ENCODE assay signal across 10 mouse cellular contexts in genomic region chr10:70152190-70152743, GRCm38 (mm10). TPM values are rescaled to one million over a fixed set of nuclear protein-coding genes. Genes with fewer than 3 reads are reported as not detected.
DNase-seq lines count a peak whose midpoint lies in the region; ATAC-seq lines count a peak whose summit lies in the region.
"Had no signal": no experiment of that assay in that cellular context is flagged by ENCODE, and none has a peak within 500 bp of the region (broad histone marks: within the 10 kb centered on the region; RNA-seq: fewer than 3 reads in every experiment).

No protein-coding gene starts in this region.

- no peak overlapping the region for H3K4me2 ChIP-seq in kidney, embryonic 16.5 days (replicated peaks; ENCODE audit: low read depth, low read length)
- H3K4me2 ChIP-seq in kidney, embryonic 14.5 days (replicated peaks; ENCODE audit: low read depth, low read length), result no peak overlapping the region
- H3K4me2 ChIP-seq in neural tube, embryonic 11.5 days (ENCODE audit: low read depth), result no peak overlapping the region

- peak overlapping the region; percentile 55 for H3K27ac ChIP-seq in kidney, embryonic 16.5 days (ENCODE audit: low read length)
- H3K27ac ChIP-seq in kidney, embryonic 14.5 days (ENCODE audit: low read depth, low read length), result no peak overlapping the region
- H3K27ac ChIP-seq in neural tube, embryonic 11.5 days (ENCODE audit: low read depth, low read length), result peak overlapping the region; percentile 65; the same call in 1 of the 2 replicates

- no peaks in the 10 kb centered on the region; the same call in 1 of the 2 replicates for H3K9me3 ChIP-seq in kidney, embryonic 16.5 days (ENCODE audit: low read length)
- peaks cover 2% of the 10 kb centered on the region; the same call in 1 of the 2 replicates for H3K9me3 ChIP-seq in kidney, embryonic 14.5 days (ENCODE audit: control insufficient read depth, low read length)
- H3K9me3 ChIP-seq in neural tube, embryonic 11.5 days (ENCODE audit: control insufficient read depth, low read length), result no peaks in the 10 kb centered on the region

- H3K27me3 ChIP-seq in kidney, embryonic 16.5 days (ENCODE audit: insufficient read depth, low read length), result no peaks in the 10 kb centered on the region
- no peaks in the 10 kb centered on the region for H3K27me3 ChIP-seq in kidney, embryonic 14.5 days (ENCODE audit: control insufficient read depth, insufficient read depth, low read length)
- H3K27me3 ChIP-seq in neural tube, embryonic 11.5 days (ENCODE audit: control insufficient read depth, insufficient read depth, low read length), result no peaks in the 10 kb centered on the region

- peaks cover 40% of the 10 kb centered on the region for H3K36me3 ChIP-seq in kidney, embryonic 16.5 days (ENCODE audit: insufficient read depth, low read length)
- peaks cover 51% of the 10 kb centered on the region for H3K36me3 ChIP-seq in kidney, embryonic 14.5 days (ENCODE audit: control insufficient read depth, insufficient read depth, low read length)
- H3K36me3 ChIP-seq in neural tube, embryonic 11.5 days (ENCODE audit: control insufficient read depth, insufficient read depth, low read length), result peaks cover 2% of the 10 kb centered on the region; the same call in 1 of the 2 replicates

- peaks cover 22% of the 10 kb centered on the region for H3K4me1 ChIP-seq in kidney, embryonic 16.5 days (ENCODE audit: insufficient read depth, low read length)
- H3K4me1 ChIP-seq in kidney, embryonic 14.5 days (ENCODE audit: control insufficient read depth, insufficient read depth, low read length), result peaks cover 13% of the 10 kb centered on the region; the same call in 1 of the 2 replicates
- peaks cover 10% of the 10 kb centered on the region; the same call in 1 of the 2 replicates for H3K4me1 ChIP-seq in neural tube, embryonic 11.5 days (ENCODE audit: control insufficient read depth, insufficient read depth, low read length)

- ATAC-seq in kidney, embryonic 16.5 days (ENCODE audit: low FRiP score, low TSS enrichment), result no peak
- no peak for ATAC-seq in kidney, embryonic 14.5 days (ENCODE audit: low FRiP score, low TSS enrichment)
- ATAC-seq in neural tube, embryonic 11.5 days (ENCODE audit: insufficient read depth, low FRiP score, low TSS enrichment), result no peak

- no peak overlapping the region for H3K9ac ChIP-seq in kidney, embryonic 16.5 days (replicated peaks; ENCODE audit: low read length)
- no peak overlapping the region for H3K9ac ChIP-seq in kidney, embryonic 14.5 days (ENCODE audit: low read depth, low read length)
- H3K9ac ChIP-seq in neural tube, embryonic 11.5 days (ENCODE audit: low read length), result no peak overlapping the region

- peak; percentile 49 for DNase-seq in heart, adult 8-10 months (ENCODE audit: low spot score)
- DNase-seq in kidney, postnatal 25 days, result peak; percentile 35 to 65
- peak; percentile 44 for DNase-seq in neural tube, embryonic 11.5 days (ENCODE audit: low spot score)
- DNase-seq in urinary bladder, postnatal 25 days (ENCODE audit: low spot score), result no peak
- no peak for DNase-seq in layer of hippocampus, postnatal 10 days (ENCODE audit: low spot score in 2 of 2)
- no peak for DNase-seq in cerebellum, postnatal 10 days
- DNase-seq: gastrocnemius, postnatal 10 days; spleen, adult 18-20 months had no signal

- no peak overlapping the region for H3K4me3 ChIP-seq in kidney, embryonic 16.5 days (ENCODE audit: low read length)
- no peak overlapping the region for H3K4me3 ChIP-seq in kidney, embryonic 14.5 days (ENCODE audit: low read length)
- H3K4me3 ChIP-seq in neural tube, embryonic 11.5 days (ENCODE audit: low read depth, low read length), result no peak overlapping the region

- 32% methylated on average over 12 of the region's 12 CpGs for WGBS in kidney, embryonic 16.5 days
- WGBS in kidney, embryonic 14.5 days, result 38% methylated on average over 12 of the region's 12 CpGs
- WGBS in neural tube, embryonic 11.5 days, result 53% methylated on average over 12 of the region's 12 CpGs

RNA-seq across cellular contexts. Expression of gene Mrln, which starts 52.2 kb away (rescaled TPM):
- polyA plus RNA-seq in kidney, embryonic 16.5 days (2015; fragmentation: Nextera tagmentation; extraction: Ambion mirVana), result 4.9 and 7.5 TPM in 2 replicates
- 7.8 and 9.6 TPM in 2 replicates for polyA plus RNA-seq in kidney, embryonic 14.5 days (2014; fragmentation: Nextera tagmentation; extraction: Ambion mirVana)
- total RNA-seq in heart, adult 8-10 months (2022), result 1 to 10 TPM; 1.9 to 4.2 (median 3.0) TPM
- 8.2 and 11.0 TPM in 2 replicates for polyA plus RNA-seq in neural tube, embryonic 11.5 days (2014; fragmentation: Nextera tagmentation; extraction: Ambion mirVana)
- total RNA-seq in layer of hippocampus, postnatal 10 days (2021), result 1 to 10 TPM in 1 of 2 experiments, not detected in 1; 1.6 TPM

RNA-seq across cellular contexts. Expression of gene Ccdc6, which starts 55.3 kb away (rescaled TPM):
- polyA plus RNA-seq in kidney, embryonic 16.5 days (2015; fragmentation: Nextera tagmentation; extraction: Ambion mirVana), result 18.3 and 22.4 TPM in 2 replicates
- polyA plus RNA-seq in kidney, embryonic 14.5 days (2014; fragmentation: Nextera tagmentation; extraction: Ambion mirVana), result 36.4 and 39.6 TPM in 2 replicates
- total RNA-seq in heart, adult 8-10 months (2022), result 10 to 100 TPM; 23.3 to 28.6 (median 24.9) TPM
- polyA plus RNA-seq in neural tube, embryonic 11.5 days (2014; fragmentation: Nextera tagmentation; extraction: Ambion mirVana), result 21.6 and 23.4 TPM in 2 replicates
- total RNA-seq in layer of hippocampus, postnatal 10 days (2021), result 10 to 100 TPM; 68.3 to 73.0 TPM

Comparison
In these comparisons a context has a peak if more than half of its experiments do, and no peak if none do; other contexts are left out.
1. DNase-seq: peak in heart, adult 8-10 months (single experiment), kidney, postnatal 25 days (2 of 2) and neural tube, embryonic 11.5 days (single experiment); none in urinary bladder, postnatal 25 days (single experiment), layer of hippocampus, postnatal 10 days (0 of 2) and cerebellum, postnatal 10 days (0 of 2).